ENCODE assay signal across 8 mouse cellular contexts in the genomic region with DNA sequence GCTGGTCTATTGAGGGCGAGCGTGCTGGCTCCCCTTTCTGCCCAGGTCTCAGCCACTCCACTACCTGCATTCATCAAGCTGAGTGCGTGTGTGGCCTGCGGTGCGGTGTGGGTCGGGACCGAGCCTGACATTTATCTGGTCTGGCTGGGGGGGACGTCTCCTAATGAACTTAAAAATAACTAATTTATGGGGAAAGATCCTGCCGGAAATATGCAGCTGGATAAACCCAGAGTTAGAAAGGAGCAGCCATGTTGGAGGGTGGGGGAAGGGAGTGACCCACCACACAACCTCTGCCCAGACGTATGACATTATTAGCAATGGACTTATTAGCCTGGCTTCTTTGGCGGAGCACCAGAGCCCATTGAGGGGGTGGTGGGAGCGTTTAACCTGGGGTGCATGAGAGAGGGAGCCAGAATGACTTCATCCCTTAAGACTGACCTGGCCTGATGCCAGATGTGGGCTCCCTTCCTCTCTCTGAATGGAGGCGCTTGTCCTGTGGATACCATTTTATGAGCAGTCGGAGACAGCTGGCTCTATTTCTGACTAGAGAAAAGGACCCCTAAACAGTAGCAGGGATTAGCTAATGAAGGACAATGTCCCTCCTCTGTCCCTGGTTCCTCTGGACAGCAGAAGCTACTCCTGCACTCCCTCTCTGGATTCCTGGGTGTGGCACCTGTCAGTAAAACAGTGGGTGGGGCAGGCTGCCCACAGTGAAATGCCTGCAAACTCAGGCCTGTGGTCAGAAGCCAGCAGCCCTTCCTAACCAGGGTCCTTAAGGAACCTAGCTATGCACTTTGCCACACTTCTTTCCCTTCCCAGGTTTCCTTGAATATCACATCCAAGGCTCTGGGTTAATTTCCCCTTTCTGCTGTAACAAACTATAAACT. TPM values are rescaled to one million over a fixed set of nuclear protein-coding genes. Genes with fewer than 3 reads are reported as not detected.
DNase-seq lines count a peak whose midpoint lies in the region; ATAC-seq and TF ChIP-seq lines count a peak whose summit lies in the region.

No protein-coding gene starts in this region.

- H3K36me3 ChIP-seq in embryonic facial prominence, embryonic 15.5 days = peaks cover 33% of the 10 kb centered on the region
- peaks cover 18% of the 10 kb centered on the region; the same call in 1 of the 2 replicates for H3K36me3 ChIP-seq in limb, embryonic 15.5 days
- H3K36me3 ChIP-seq in midbrain, postnatal 0 days (ENCODE audit: insufficient read depth, low read length) = no peaks in the 10 kb centered on the region

- TF ChIP-seq CTCF in midbrain, postnatal 0 days (IDR thresholded peaks at IDR 0.05) = no peak

- H3K4me3 ChIP-seq in embryonic facial prominence, embryonic 15.5 days (replicated peaks) = peak overlapping the region; percentile 16
- H3K4me3 ChIP-seq in limb, embryonic 15.5 days = peak overlapping the region; percentile 55; the same call in 1 of the 2 replicates
- H3K4me3 ChIP-seq in midbrain, postnatal 0 days (ENCODE audit: low read depth, low read length) = no peak overlapping the region

- peaks cover 70% of the 10 kb centered on the region for H3K4me1 ChIP-seq in embryonic facial prominence, embryonic 15.5 days
- peaks cover 75% of the 10 kb centered on the region for H3K4me1 ChIP-seq in limb, embryonic 15.5 days
- peaks cover 5% of the 10 kb centered on the region; the same call in 1 of the 2 replicates for H3K4me1 ChIP-seq in midbrain, postnatal 0 days (ENCODE audit: insufficient read depth, low read length)

- no peak overlapping the region for H3K9ac ChIP-seq in embryonic facial prominence, embryonic 15.5 days
- no peak overlapping the region for H3K9ac ChIP-seq in limb, embryonic 15.5 days
- H3K9ac ChIP-seq in midbrain, postnatal 0 days (replicated peaks; ENCODE audit: low read length, poor library complexity, severe bottlenecking) = no peak overlapping the region

- ATAC-seq in embryonic facial prominence, embryonic 15.5 days (ENCODE audit: insufficient number of reproducible peaks, low FRiP score, low TSS enrichment, low read depth) = no peak
- no peak for ATAC-seq in limb, embryonic 15.5 days (ENCODE audit: insufficient number of reproducible peaks, low FRiP score, low TSS enrichment, low read depth)
- ATAC-seq in midbrain, postnatal 0 days (ENCODE audit: low FRiP score) = no peak

- peak; percentile 50 for DNase-seq in adrenal gland, postnatal 10 days
- DNase-seq in adrenal gland, postnatal 4 days (ENCODE audit: low spot score in 2 of 2) = no peak
- peak; percentile 57 to 60 for DNase-seq in heart, postnatal 36 days
- peak; percentile 56 for DNase-seq in midbrain, postnatal 0 days (ENCODE audit: low spot score)
- DNase-seq in left cerebral cortex, postnatal 36 days (ENCODE audit: low spot score in 2 of 2) = no peak
- DNase-seq in frontal cortex, postnatal 36 days (ENCODE audit: low spot score in 2 of 2) = no peak

- 37% methylated on average over 14 of the region's 14 CpGs for WGBS in embryonic facial prominence, embryonic 15.5 days
- WGBS in limb, embryonic 15.5 days = 32% methylated on average over 14 of the region's 14 CpGs
- WGBS in midbrain, postnatal 0 days = 31% methylated on average over 14 of the region's 14 CpGs

- no peaks in the 10 kb centered on the region for H3K27me3 ChIP-seq in embryonic facial prominence, embryonic 15.5 days
- no peaks in the 10 kb centered on the region for H3K27me3 ChIP-seq in limb, embryonic 15.5 days
- peaks cover 12% of the 10 kb centered on the region; the same call in 1 of the 2 replicates for H3K27me3 ChIP-seq in midbrain, postnatal 0 days (ENCODE audit: insufficient read depth, low read length)

- intact Hi-C loops in heart, postnatal 36 days (cut with DNase I) = loop anchor here (10.0 kb wide), 1 partner anchor 289 kb away; a partner anchor contains a TSS
- intact Hi-C loops in left cerebral cortex, postnatal 36 days (cut with DNase I) = no loop called here

- H3K27ac ChIP-seq in embryonic facial prominence, embryonic 15.5 days (replicated peaks) = peak overlapping the region; percentile 67
- H3K27ac ChIP-seq in limb, embryonic 15.5 days = peak overlapping the region; percentile 85
- H3K27ac ChIP-seq in midbrain, postnatal 0 days (ENCODE audit: low read depth, low read length) = no peak overlapping the region; the same call in 1 of the 2 replicates

- peak overlapping the region; percentile 68 for H3K4me2 ChIP-seq in embryonic facial prominence, embryonic 15.5 days (replicated peaks)
- peak overlapping the region; percentile 72 for H3K4me2 ChIP-seq in limb, embryonic 15.5 days
- peak overlapping the region; percentile 20; the same call in 1 of the 2 replicates for H3K4me2 ChIP-seq in midbrain, postnatal 0 days (ENCODE audit: low read depth, low read length, poor library complexity, severe bottlenecking)

- no peaks in the 10 kb centered on the region for H3K9me3 ChIP-seq in embryonic facial prominence, embryonic 15.5 days (replicated peaks)
- no peaks in the 10 kb centered on the region for H3K9me3 ChIP-seq in limb, embryonic 15.5 days
- no peaks in the 10 kb centered on the region for H3K9me3 ChIP-seq in midbrain, postnatal 0 days (ENCODE audit: low read length)

RNA-seq across cellular contexts. Expression of a gene that starts 3.5 kb away (rescaled TPM):
- 100 to 1,000 TPM; 120 to 138 TPM for total RNA-seq in adrenal gland, postnatal 10 days (2021)
- total RNA-seq in adrenal gland, postnatal 4 days (2021) = 100 to 1,000 TPM; 143 to 153 TPM
- 260 and 286 TPM in 2 replicates for polyA plus RNA-seq in embryonic facial prominence, embryonic 15.5 days (2015; fragmentation: Nextera tagmentation; extraction: Ambion mirVana)
- 10 to 100 TPM; 71.9 to 78.4 TPM for total RNA-seq in heart, postnatal 36 days (2021)
- polyA plus RNA-seq in limb, embryonic 15.5 days (2015; fragmentation: Nextera tagmentation; extraction: Ambion mirVana) = 233 and 277 TPM in 2 replicates
- total RNA-seq in midbrain, postnatal 0 days (2014; rRNA removed) = 36.3 and 41.6 TPM in 2 replicates
- 36.7 and 41.8 TPM in 2 replicates for polyA plus RNA-seq in midbrain, postnatal 0 days (2015; fragmentation: Nextera tagmentation; extraction: Ambion mirVana)
- total RNA-seq in left cerebral cortex, postnatal 36 days (2021) = 10 to 100 TPM in 1 of 2 experiments, 1 to 10 TPM in 1; 10.0 to 11.6 TPM

RNA-seq across cellular contexts. Expression of a gene that starts 17.2 kb away (rescaled TPM):
- 1 to 10 TPM in 1 of 2 experiments, under 1 TPM in 1; 0.96 to 2.6 TPM for total RNA-seq in adrenal gland, postnatal 10 days (2021)
- 1 to 10 TPM; 2.0 to 2.1 TPM for total RNA-seq in adrenal gland, postnatal 4 days (2021)
- 12.2 and 18.7 TPM in 2 replicates for polyA plus RNA-seq in embryonic facial prominence, embryonic 15.5 days (2015; fragmentation: Nextera tagmentation; extraction: Ambion mirVana)
- total RNA-seq in heart, postnatal 36 days (2021) = under 1 TPM; 0.14 to 0.92 TPM
- polyA plus RNA-seq in limb, embryonic 15.5 days (2015; fragmentation: Nextera tagmentation; extraction: Ambion mirVana) = 2.2 and 2.3 TPM in 2 replicates
- 3.1 and 6.3 TPM in 2 replicates for total RNA-seq in midbrain, postnatal 0 days (2014; rRNA removed)
- polyA plus RNA-seq in midbrain, postnatal 0 days (2015; fragmentation: Nextera tagmentation; extraction: Ambion mirVana) = 3.9 and 5.4 TPM in 2 replicates
- total RNA-seq in left cerebral cortex, postnatal 36 days (2021) = 1 to 10 TPM; 3.4 to 4.0 TPM

RNA-seq across cellular contexts. Expression of a gene that starts 21.8 kb away (rescaled TPM):
- total RNA-seq in adrenal gland, postnatal 10 days (2021) = 1 to 10 TPM; 2.5 to 4.8 TPM
- total RNA-seq in adrenal gland, postnatal 4 days (2021) = 10 to 100 TPM in 1 of 2 experiments, 1 to 10 TPM in 1; 6.0 to 10.6 TPM
- 58.4 and 61.0 TPM in 2 replicates for polyA plus RNA-seq in embryonic facial prominence, embryonic 15.5 days (2015; fragmentation: Nextera tagmentation; extraction: Ambion mirVana)
- total RNA-seq in heart, postnatal 36 days (2021) = under 1 TPM; 0.75 to 0.76 TPM
- polyA plus RNA-seq in limb, embryonic 15.5 days (2015; fragmentation: Nextera tagmentation; extraction: Ambion mirVana) = 39.6 and 41.0 TPM in 2 replicates
- 40.6 and 53.9 TPM in 2 replicates for total RNA-seq in midbrain, postnatal 0 days (2014; rRNA removed)
- 25.0 and 29.0 TPM in 2 replicates for polyA plus RNA-seq in midbrain, postnatal 0 days (2015; fragmentation: Nextera tagmentation; extraction: Ambion mirVana)
- total RNA-seq in left cerebral cortex, postnatal 36 days (2021) = 10 to 100 TPM in 1 of 2 experiments, 1 to 10 TPM in 1; 8.4 to 11.2 TPM

RNA-seq across cellular contexts. Expression of a gene that starts 28.2 kb away (rescaled TPM):
- total RNA-seq in adrenal gland, postnatal 10 days (2021) = 1 to 10 TPM in 1 of 2 experiments, under 1 TPM in 1; 0.97 to 1.3 TPM
- total RNA-seq in adrenal gland, postnatal 4 days (2021) = 1 to 10 TPM; 1.1 to 1.2 TPM
- polyA plus RNA-seq in embryonic facial prominence, embryonic 15.5 days (2015; fragmentation: Nextera tagmentation; extraction: Ambion mirVana) = 0.85 and 1.2 TPM in 2 replicates
- 1 to 10 TPM; 1.1 to 1.5 TPM for total RNA-seq in heart, postnatal 36 days (2021)
- 0.47 and 0.52 TPM in 2 replicates for polyA plus RNA-seq in limb, embryonic 15.5 days (2015; fragmentation: Nextera tagmentation; extraction: Ambion mirVana)
- 0.19 and 0.38 TPM in 2 replicates for total RNA-seq in midbrain, postnatal 0 days (2014; rRNA removed)
- polyA plus RNA-seq in midbrain, postnatal 0 days (2015; fragmentation: Nextera tagmentation; extraction: Ambion mirVana) = 0.20 and 0.29 TPM in 2 replicates
- total RNA-seq in left cerebral cortex, postnatal 36 days (2021) = under 1 TPM; 0.49 to 0.82 TPM

RNA-seq across cellular contexts. Expression of a gene that starts 52.4 kb away (rescaled TPM):
- total RNA-seq in adrenal gland, postnatal 10 days (2021) = under 1 TPM; 0.24 to 0.30 TPM
- under 1 TPM in 1 of 2 experiments, not detected in 1; 0.17 TPM for total RNA-seq in adrenal gland, postnatal 4 days (2021)
- 7.7 and 10.9 TPM in 2 replicates for polyA plus RNA-seq in embryonic facial prominence, embryonic 15.5 days (2015; fragmentation: Nextera tagmentation; extraction: Ambion mirVana)
- total RNA-seq in heart, postnatal 36 days (2021) = not detected
- 3.7 and 3.8 TPM in 2 replicates for polyA plus RNA-seq in limb, embryonic 15.5 days (2015; fragmentation: Nextera tagmentation; extraction: Ambion mirVana)
- total RNA-seq in midbrain, postnatal 0 days (2014; rRNA removed) = 0.11 and 2.3 TPM in 2 replicates
- polyA plus RNA-seq in midbrain, postnatal 0 days (2015; fragmentation: Nextera tagmentation; extraction: Ambion mirVana) = 1.3 and 2.5 TPM in 2 replicates
- total RNA-seq in left cerebral cortex, postnatal 36 days (2021) = under 1 TPM in 1 of 2 experiments, not detected in 1; 0.47 TPM

Comparison
In these comparisons a context has a peak if more than half of its experiments do, and no peak if none do; other contexts are left out.
1. DNase-seq: peak in adrenal gland, postnatal 10 days (single experiment), heart, postnatal 36 days (2 of 2) and midbrain, postnatal 0 days (single experiment); none in adrenal gland, postnatal 4 days (0 of 2), left cerebral cortex, postnatal 36 days (0 of 2) and frontal cortex, postnatal 36 days (0 of 2).
2. H3K4me2 ChIP-seq: peak in every context shown above with its lines; median percentile 72 in limb, embryonic 15.5 days; 68 in embryonic facial prominence, embryonic 15.5 days; 20 in midbrain, postnatal 0 days.